Mouse (Mus musculus): Measurements from ENCODE around the gene Ern1. TPM values are rescaled to one million over a fixed set of nuclear protein-coding genes. Genes with fewer than 3 reads are reported as not detected.
A peak's percentile ranks its signal among the peaks of the same experiment; 100 is the strongest.

The Ern1 gene
- polyA plus RNA-seq, 2 experiments: 2.9 to 4.6 TPM

DNA sequence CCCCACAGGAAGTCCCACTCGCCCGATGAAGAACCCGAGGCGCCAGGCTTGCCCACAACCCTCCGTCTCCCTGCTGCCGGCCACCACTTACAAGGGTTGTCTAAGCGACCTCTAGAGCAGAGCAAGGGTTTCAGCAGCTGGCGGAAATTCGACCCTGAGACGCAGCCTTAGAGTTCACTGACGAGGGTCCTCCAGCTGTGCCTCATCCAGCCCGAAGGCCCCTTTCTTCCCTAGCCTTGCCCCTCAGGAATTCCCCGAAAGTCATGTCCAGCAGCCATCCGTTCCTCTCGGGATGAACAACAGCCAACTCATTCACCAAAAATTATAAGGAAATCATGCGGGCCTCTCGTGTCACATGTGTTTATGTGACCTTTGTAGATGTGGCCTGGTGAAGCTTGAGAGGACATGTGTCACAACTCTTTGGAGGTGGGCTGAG lies 492 bp upstream of the Ern1 start:
- H3K9ac ChIP-seq (replicated peaks): peak overlapping the region; percentile 64
- no peak for DNase-seq (ENCODE audit: low read depth in 3 of 3, low spot score in 3 of 3)

DNA sequence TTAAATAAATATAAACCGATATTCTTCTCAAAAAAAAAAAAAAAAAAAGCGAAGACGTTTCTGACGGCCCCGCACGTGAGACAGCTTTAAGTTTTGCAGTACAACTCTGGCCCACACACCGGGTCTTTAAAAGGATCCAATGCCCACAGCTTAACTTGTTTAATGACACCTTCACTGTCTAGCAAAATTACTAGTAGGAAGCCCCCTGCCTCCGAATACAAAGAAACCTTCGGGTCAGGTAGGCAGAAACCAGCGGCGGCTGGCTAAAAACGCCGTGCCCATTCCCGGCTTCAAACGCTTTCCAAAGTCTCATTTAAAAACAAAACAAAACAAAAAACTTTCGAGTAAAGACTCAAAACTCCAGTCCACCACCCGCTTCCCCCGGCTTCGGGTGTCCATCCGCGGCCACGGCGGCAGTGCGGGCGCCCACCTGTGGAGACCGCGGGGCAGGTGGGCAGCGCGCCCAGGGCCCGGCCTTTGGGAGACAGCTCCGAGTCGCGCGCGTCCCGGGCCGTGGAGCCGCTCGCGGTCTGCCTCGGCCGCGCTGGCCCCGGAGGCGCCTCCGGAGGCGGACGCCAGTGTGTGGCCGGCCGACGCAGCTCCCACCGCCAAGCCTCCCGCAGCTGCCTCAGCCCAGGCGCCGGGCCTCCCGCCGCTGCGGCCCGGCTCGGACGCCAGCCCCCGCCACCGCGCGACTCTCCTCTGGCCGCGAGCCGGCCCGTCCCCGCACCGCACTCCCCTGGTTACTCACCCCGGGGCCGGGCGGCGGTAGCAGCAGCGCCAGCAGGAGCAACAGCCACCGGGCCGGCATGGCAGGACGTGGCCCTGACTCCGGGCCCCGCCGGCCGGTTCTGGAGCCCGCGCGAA lies 553 bp downstream of the Ern1 start:
- H3K9me3 ChIP-seq (ENCODE audit: control insufficient read depth, low read length): no peaks in the 10 kb centered on the region
- no peaks in the 10 kb centered on the region for H3K36me3 ChIP-seq (replicated peaks; ENCODE audit: control insufficient read depth, insufficient read depth, low read depth)
- H3K4me3 ChIP-seq (ENCODE audit: insufficient read depth in 1 of 2, low read depth in 2 of 2, low read length in 2 of 2): peak overlapping the region; percentile 77 to 84
- peak overlapping the region; percentile 59 for H3K27ac ChIP-seq
- DNase-seq (ENCODE audit: low read depth in 3 of 3, low spot score in 3 of 3): no peak
- under 1% methylated on average over 85 of the region's 86 CpGs for WGBS (ENCODE audit: insufficient replicate concordance)
- H3K9ac ChIP-seq (replicated peaks): peak overlapping the region; percentile 79
- H3K27me3 ChIP-seq (ENCODE audit: control insufficient read depth, insufficient read depth, low read length): no peaks in the 10 kb centered on the region
- H3K4me2 ChIP-seq (ENCODE audit: low read depth): peak overlapping the region; percentile 71
- peaks cover 18 to 26% of the 10 kb centered on the region in 2 experiments for H3K4me1 ChIP-seq (replicated peaks; ENCODE audit: control insufficient read depth in 2 of 2, insufficient read depth in 2 of 2, low read length in 1 of 2)
- ATAC-seq (ENCODE audit: insufficient read depth): peak; percentile 71
- TF ChIP-seq CTCF (IDR thresholded peaks at IDR 0.05; ENCODE audit: low read depth): no peak
- no peak for TF ChIP-seq EP300 (IDR thresholded peaks at IDR 0.05; ENCODE audit: low read depth)

More for the DNA sequence above, 492 bp upstream of the Ern1 start:
- Histone ChIP-seq H3K4me1 (replicated peaks; ENCODE audit: control insufficient read depth in 2 of 2, insufficient read depth in 2 of 2, low read length in 1 of 2) (peaks cover 18 to 20% of the 10 kb centered on the region in 2 experiments), H3K9me3 (ENCODE audit: control insufficient read depth, low read length) (no peaks in the 10 kb centered on the region), H3K4me2 (ENCODE audit: low read depth) (peak overlapping the region; percentile 71), H3K27ac (peak overlapping the region; percentile 56), H3K36me3 (replicated peaks; ENCODE audit: control insufficient read depth, insufficient read depth, low read depth) (no peaks in the 10 kb centered on the region), H3K4me3 (ENCODE audit: insufficient read depth in 1 of 2, low read depth in 2 of 2, low read length in 2 of 2) (peak overlapping the region; percentile 42 to 84), H3K27me3 (ENCODE audit: control insufficient read depth, insufficient read depth, low read length) (no peaks in the 10 kb centered on the region)
- peak; percentile 37 for ATAC-seq (ENCODE audit: insufficient read depth)
- TF ChIP-seq CTCF (IDR thresholded peaks at IDR 0.05; ENCODE audit: low read depth) (no peak), EP300 (IDR thresholded peaks at IDR 0.05; ENCODE audit: low read depth) (no peak)
- WGBS (ENCODE audit: insufficient replicate concordance): 16% methylated on average over 17 of the region's 17 CpGs

DNA sequence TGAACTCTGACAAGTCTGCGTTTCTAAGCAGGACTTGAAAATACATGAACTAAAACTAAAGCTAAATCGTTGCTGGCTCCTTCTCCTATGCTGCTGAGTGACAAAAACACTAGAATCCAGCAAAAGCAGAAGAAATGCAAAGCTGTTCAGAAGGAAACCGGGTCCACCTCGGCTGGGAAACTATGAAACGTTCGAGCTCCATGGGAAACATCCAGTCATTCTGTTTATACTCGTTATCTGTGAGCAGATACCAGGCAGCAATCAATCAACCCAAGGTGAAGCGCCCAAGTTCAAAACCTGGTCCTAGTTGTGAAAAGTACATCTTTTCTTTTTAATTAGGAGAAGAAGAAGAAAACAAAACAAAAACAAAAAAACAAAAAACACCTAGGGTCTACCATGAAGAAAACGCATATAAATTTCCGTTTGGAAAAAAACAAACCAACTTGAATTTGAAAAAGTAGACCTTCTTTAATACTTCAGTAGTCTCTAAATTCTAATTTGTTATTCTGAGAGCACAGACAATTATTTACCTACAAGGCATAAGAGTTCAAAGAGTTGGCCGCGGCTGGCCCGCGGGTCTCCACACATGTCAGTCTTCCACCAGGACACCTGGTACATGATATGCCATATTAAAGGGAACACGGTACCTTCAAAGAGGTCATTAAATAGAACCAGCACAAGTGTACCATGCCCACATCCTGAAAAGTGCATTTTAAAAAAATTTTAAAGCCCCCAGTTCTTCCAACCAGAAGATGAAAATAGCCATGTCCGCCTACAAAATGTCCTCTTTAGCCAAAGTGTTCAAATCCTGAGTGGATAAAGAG lies 1.4 kb downstream of the Ern1 start:
- WGBS (ENCODE audit: insufficient replicate concordance): 9% methylated on average over 16 of the region's 16 CpGs
- DNase-seq (ENCODE audit: low read depth in 3 of 3, low spot score in 3 of 3) (no peak), ATAC-seq (ENCODE audit: insufficient read depth) (no peak)
- H3K9me3 ChIP-seq (ENCODE audit: control insufficient read depth, low read length): no peaks in the 10 kb centered on the region
- H3K27me3 ChIP-seq (ENCODE audit: control insufficient read depth, insufficient read depth, low read length): no peaks in the 10 kb centered on the region
- H3K4me3 ChIP-seq (ENCODE audit: insufficient read depth in 1 of 2, low read depth in 2 of 2, low read length in 2 of 2): peak overlapping the region; percentile 77 to 84
- peaks cover 21 to 26% of the 10 kb centered on the region in 2 experiments for H3K4me1 ChIP-seq (replicated peaks; ENCODE audit: control insufficient read depth in 2 of 2, insufficient read depth in 2 of 2, low read length in 1 of 2)
- H3K9ac ChIP-seq (replicated peaks): peak overlapping the region; percentile 79
- peak overlapping the region; percentile 51 for H3K27ac ChIP-seq
- peak overlapping the region; percentile 71 for H3K4me2 ChIP-seq (ENCODE audit: low read depth)
- TF ChIP-seq CTCF (IDR thresholded peaks at IDR 0.05; ENCODE audit: low read depth) (no peak), EP300 (IDR thresholded peaks at IDR 0.05; ENCODE audit: low read depth) (no peak; the same call in 1 of the 2 replicates)
- no peaks in the 10 kb centered on the region for H3K36me3 ChIP-seq (replicated peaks; ENCODE audit: control insufficient read depth, insufficient read depth, low read depth)

DNA sequence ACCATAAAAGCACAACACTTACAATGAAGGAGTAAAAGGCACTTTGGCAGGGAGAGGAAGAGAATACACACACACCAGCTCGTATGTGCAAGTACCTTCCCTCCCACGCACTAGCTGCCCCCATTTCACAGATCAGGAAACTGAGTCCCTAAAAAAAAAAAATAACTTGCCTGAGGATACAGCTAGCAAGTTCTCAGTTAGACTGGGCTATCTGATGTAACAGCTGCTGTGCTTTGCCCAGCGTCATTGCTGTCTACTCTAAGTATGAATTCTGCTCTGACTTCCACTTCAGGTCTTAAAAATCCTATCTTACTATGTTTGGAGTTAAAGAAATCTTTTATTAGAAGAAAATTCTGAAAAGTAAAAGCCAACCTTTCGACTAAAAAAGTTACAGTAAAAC lies 2.0 kb downstream of the Ern1 start:
- H3K4me3 ChIP-seq (ENCODE audit: insufficient read depth in 1 of 2, low read depth in 2 of 2, low read length in 2 of 2): peak overlapping the region; percentile 7 to 84; a peak in 3 of 4 replicates
- TF ChIP-seq CTCF (IDR thresholded peaks at IDR 0.05; ENCODE audit: low read depth): no peak
- TF ChIP-seq EP300 (IDR thresholded peaks at IDR 0.05; ENCODE audit: low read depth): 0 out of 2 replicates have a peak, but pooled peaks have one; percentile 7
- no peak for DNase-seq (ENCODE audit: low read depth in 3 of 3, low spot score in 3 of 3)
- peak overlapping the region; percentile 51; the same call in 1 of the 2 replicates for H3K27ac ChIP-seq
- 28% methylated on average over 4 of the region's 4 CpGs for WGBS (ENCODE audit: insufficient replicate concordance)
- no peaks in the 10 kb centered on the region for H3K36me3 ChIP-seq (replicated peaks; ENCODE audit: control insufficient read depth, insufficient read depth, low read depth)
- H3K27me3 ChIP-seq (ENCODE audit: control insufficient read depth, insufficient read depth, low read length): no peaks in the 10 kb centered on the region
- H3K9me3 ChIP-seq (ENCODE audit: control insufficient read depth, low read length): no peaks in the 10 kb centered on the region
- H3K4me2 ChIP-seq (ENCODE audit: low read depth): peak overlapping the region; percentile 71
- peak overlapping the region; percentile 53 for H3K9ac ChIP-seq (replicated peaks)
- H3K4me1 ChIP-seq (replicated peaks; ENCODE audit: control insufficient read depth in 2 of 2, insufficient read depth in 2 of 2, low read length in 1 of 2): peaks cover 21 to 26% of the 10 kb centered on the region in 2 experiments
- no peak for ATAC-seq (ENCODE audit: insufficient read depth)
